Comparison of ENCODE assay signal across 19 mouse cellular contexts in genomic region chr2:77173821-77174220, GRCm38 (mm10). TPM values are rescaled to one million over a fixed set of nuclear protein-coding genes. Genes with fewer than 3 reads are reported as not detected.
A peak's percentile ranks its signal among the peaks of the same experiment; 100 is the strongest.
DNase-seq lines count a peak whose midpoint lies in the region; ATAC-seq and TF ChIP-seq lines count a peak whose summit lies in the region.
"Had no signal": no experiment of that assay in that cellular context is flagged by ENCODE, and none has a peak within 500 bp of the region (broad histone marks: within the 10 kb centered on the region; RNA-seq: fewer than 3 reads in every experiment).

No protein-coding gene starts in this region.

- WGBS in heart, embryonic 11.5 days (ENCODE audit: insufficient replicate concordance): 76% methylated on average over 6 of the region's 6 CpGs
- 91% methylated on average over 6 of the region's 6 CpGs for WGBS in midbrain, embryonic 10.5 days
- WGBS in midbrain, postnatal 0 days: 91% methylated on average over 6 of the region's 6 CpGs

- no peaks in the 10 kb centered on the region for H3K9me3 ChIP-seq in heart, embryonic 11.5 days (replicated peaks; ENCODE audit: control insufficient read depth, low read length)
- no peaks in the 10 kb centered on the region for H3K9me3 ChIP-seq in midbrain, embryonic 10.5 days (replicated peaks)
- H3K9me3 ChIP-seq in midbrain, postnatal 0 days (ENCODE audit: low read length): no peaks in the 10 kb centered on the region
- H3K9me3 ChIP-seq: embryonic facial prominence, embryonic 13.5 days; forebrain, embryonic 13.5 days; limb, embryonic 13.5 days; liver, embryonic 15.5 days; neural tube, embryonic 12.5 days had no signal

- no peak for DNase-seq in heart, postnatal 14 days
- DNase-seq in kidney, adult 11 months: peak; percentile 20
- DNase-seq in kidney, adult 9 months: no peak
- peak; percentile 4 for DNase-seq in midbrain, embryonic 10.5 days (ENCODE audit: low spot score)
- DNase-seq in midbrain, postnatal 0 days (ENCODE audit: low spot score): no peak
- no peak for DNase-seq in urinary bladder, adult 18-20 months (ENCODE audit: low spot score in 2 of 2)
- DNase-seq: adrenal gland, postnatal 25 days; cerebellum, adult 8-10 months; cerebellum, postnatal 36 days; embryo, embryonic 11 days; retina, postnatal 1 day; right cerebral cortex, postnatal 25 days; spleen, adult 18-20 months had no signal

- TF ChIP-seq CTCF in midbrain, postnatal 0 days (IDR thresholded peaks at IDR 0.05): no peak

- H3K27me3 ChIP-seq in heart, embryonic 11.5 days (ENCODE audit: control insufficient read depth, insufficient read depth, low read length): no peaks in the 10 kb centered on the region
- H3K27me3 ChIP-seq in midbrain, embryonic 10.5 days (ENCODE audit: low read depth, poor library complexity, severe bottlenecking): no peaks in the 10 kb centered on the region; the same call in 1 of the 2 replicates
- no peaks in the 10 kb centered on the region for H3K27me3 ChIP-seq in midbrain, postnatal 0 days (ENCODE audit: insufficient read depth, low read length)
- H3K27me3 ChIP-seq: forebrain, embryonic 13.5 days; limb, embryonic 13.5 days; liver, embryonic 15.5 days; neural tube, embryonic 12.5 days had no signal

- H3K4me2 ChIP-seq in heart, embryonic 11.5 days: no peak overlapping the region
- H3K4me2 ChIP-seq in midbrain, postnatal 0 days (ENCODE audit: low read depth, low read length, poor library complexity, severe bottlenecking): no peak overlapping the region
- H3K4me2 ChIP-seq: embryonic facial prominence, embryonic 13.5 days; forebrain, embryonic 13.5 days; liver, embryonic 15.5 days; neural tube, embryonic 12.5 days had no signal

- H3K36me3 ChIP-seq in heart, embryonic 11.5 days (ENCODE audit: control insufficient read depth, insufficient read depth, low read length): no peaks in the 10 kb centered on the region
- no peaks in the 10 kb centered on the region for H3K36me3 ChIP-seq in midbrain, embryonic 10.5 days
- no peaks in the 10 kb centered on the region for H3K36me3 ChIP-seq in midbrain, postnatal 0 days (ENCODE audit: insufficient read depth, low read length)
- H3K36me3 ChIP-seq: embryonic facial prominence, embryonic 13.5 days; limb, embryonic 13.5 days; liver, embryonic 15.5 days; neural tube, embryonic 12.5 days had no signal

- ATAC-seq in heart, embryonic 11.5 days (replicated peaks; ENCODE audit: insufficient number of reproducible peaks, low FRiP score, low TSS enrichment): no peak
- no peak for ATAC-seq in midbrain, postnatal 0 days (ENCODE audit: low FRiP score)
- ATAC-seq: forebrain, embryonic 13.5 days had no signal

- intact Hi-C loops in heart, postnatal 14 days (cut with DNase I): loop anchor here (5.0 kb wide), 1 partner anchor 47 kb away; no protein-coding TSS in a partner anchor

- H3K4me3 ChIP-seq in heart, embryonic 11.5 days (ENCODE audit: low read depth, low read length): no peak overlapping the region
- no peak overlapping the region for H3K4me3 ChIP-seq in midbrain, embryonic 10.5 days
- H3K4me3 ChIP-seq in midbrain, postnatal 0 days (ENCODE audit: low read depth, low read length): no peak overlapping the region
- H3K4me3 ChIP-seq: embryonic facial prominence, embryonic 13.5 days; forebrain, embryonic 13.5 days; limb, embryonic 13.5 days; liver, embryonic 15.5 days; neural tube, embryonic 12.5 days had no signal

- peak overlapping the region; percentile 1 for H3K27ac ChIP-seq in heart, embryonic 11.5 days (ENCODE audit: low read depth, low read length)
- no peak overlapping the region for H3K27ac ChIP-seq in midbrain, embryonic 10.5 days (replicated peaks)
- no peak overlapping the region for H3K27ac ChIP-seq in midbrain, postnatal 0 days (ENCODE audit: low read depth, low read length)
- H3K27ac ChIP-seq: embryonic facial prominence, embryonic 13.5 days; forebrain, embryonic 13.5 days; limb, embryonic 13.5 days; liver, embryonic 15.5 days; neural tube, embryonic 12.5 days had no signal

- H3K9ac ChIP-seq in heart, embryonic 11.5 days (ENCODE audit: low read depth, low read length): no peak overlapping the region
- no peak overlapping the region for H3K9ac ChIP-seq in midbrain, postnatal 0 days (replicated peaks; ENCODE audit: low read length, poor library complexity, severe bottlenecking)
- H3K9ac ChIP-seq: embryonic facial prominence, embryonic 13.5 days; forebrain, embryonic 13.5 days; limb, embryonic 13.5 days; liver, embryonic 15.5 days; neural tube, embryonic 12.5 days had no signal

- peaks cover 48% of the 10 kb centered on the region for H3K4me1 ChIP-seq in heart, embryonic 11.5 days (ENCODE audit: control insufficient read depth, insufficient read depth, low read length)
- H3K4me1 ChIP-seq in midbrain, embryonic 10.5 days: peaks cover 52% of the 10 kb centered on the region
- peaks cover 15% of the 10 kb centered on the region for H3K4me1 ChIP-seq in midbrain, postnatal 0 days (ENCODE audit: insufficient read depth, low read length)

RNA-seq across cellular contexts. Expression of gene Ccdc141, which starts 3.4 kb away (rescaled TPM):
- 163 and 234 TPM in 2 replicates for polyA plus RNA-seq in heart, embryonic 11.5 days (2014; fragmentation: Nextera tagmentation; extraction: Ambion mirVana)
- total RNA-seq in heart, postnatal 14 days (2021): 100 to 1,000 TPM; 213 to 231 TPM
- 3.5 and 4.3 TPM in 2 replicates for polyA plus RNA-seq in midbrain, embryonic 10.5 days (2016; fragmentation: Nextera tagmentation; extraction: Ambion mirVana)
- total RNA-seq in midbrain, postnatal 0 days (2014; rRNA removed): 7.9 and 10.2 TPM in 2 replicates
- polyA plus RNA-seq in midbrain, postnatal 0 days (2015; fragmentation: Nextera tagmentation; extraction: Ambion mirVana): 7.1 and 9.1 TPM in 2 replicates

Comparison
In these comparisons a context has a peak if more than half of its experiments do, and no peak if none do; other contexts are left out.
1. DNase-seq: peak in kidney, adult 11 months (single experiment) and midbrain, embryonic 10.5 days (single experiment); none in heart, postnatal 14 days (0 of 2), kidney, adult 9 months (single experiment), midbrain, postnatal 0 days (single experiment) and urinary bladder, adult 18-20 months (0 of 2).
2. RNA of gene Ccdc141, which starts 3.4 kb away (polyA plus RNA-seq): 163 to 234 TPM in heart, embryonic 11.5 days; 7.1 to 9.1 TPM in midbrain, postnatal 0 days and 3.5 to 4.3 TPM in midbrain, embryonic 10.5 days; every median in the first group is over 10 times any median in the second.